Mouse (Mus musculus): ENCODE results near the gene Mfsd6l.

DNA sequence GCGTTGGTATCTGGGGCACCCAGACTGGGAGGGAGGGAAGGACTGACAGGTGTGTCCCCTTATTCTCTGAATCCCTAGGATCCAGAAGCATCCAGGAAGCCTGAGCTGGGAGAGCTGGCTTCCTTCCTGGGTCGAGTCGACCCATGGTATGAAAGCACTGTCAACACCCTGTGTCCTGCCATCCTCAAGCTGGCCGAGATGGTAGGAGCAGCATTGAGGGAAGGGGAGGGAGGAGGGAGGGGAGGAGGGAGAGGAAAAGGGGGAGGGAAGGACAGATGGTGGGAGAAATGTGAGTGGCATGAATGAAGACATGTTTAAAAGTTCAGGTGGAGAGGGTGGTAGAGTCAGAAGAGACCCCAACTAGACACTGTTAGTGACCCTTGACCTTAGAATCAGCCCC, 20.0 kb upstream of the Mfsd6l start:
- TF ChIP-seq HCFC1 (IDR thresholded peaks at IDR 0.05; ENCODE audit: borderline replicate concordance, insufficient read depth, low read length) (no peak), ZNF384 (IDR thresholded peaks at IDR 0.05; ENCODE audit: low read depth, low read length) (no peak), CHD2 (IDR thresholded peaks at IDR 0.05; ENCODE audit: low read depth, low read length) (no peak), ZC3H11A (IDR thresholded peaks at IDR 0.05; ENCODE audit: borderline replicate concordance, low read depth, low read length) (no peak), MAFK (IDR thresholded peaks at IDR 0.05; ENCODE audit: insufficient read depth, low read depth, low read length) (no peak)
